Mouse (Mus musculus): ENCODE data around the gene D630039A03Rik.

DNA sequence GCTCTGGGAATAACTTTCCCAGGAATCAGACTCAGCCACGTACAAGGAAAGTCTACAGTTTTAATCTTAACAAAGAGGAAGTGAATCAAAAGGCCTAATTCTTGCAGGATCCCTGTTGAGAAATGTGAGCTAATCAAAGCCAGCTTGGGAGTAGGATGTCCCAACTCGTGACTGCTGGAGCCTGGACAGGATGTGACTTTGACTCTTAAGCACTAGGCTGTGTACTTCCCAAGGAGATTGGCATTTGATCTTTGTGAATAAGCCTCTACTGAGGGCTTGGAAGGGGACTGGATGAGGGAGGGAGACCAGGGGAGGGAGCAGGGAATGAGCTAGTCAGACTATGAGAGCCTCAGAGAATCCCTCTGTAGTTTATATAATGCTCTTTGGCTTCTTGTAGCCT lies 50.0 kb downstream of the D630039A03Rik start:
- TF ChIP-seq CTCF (IDR thresholded peaks at IDR 0.05) (peak; percentile 16; the same call in 1 of the 2 replicates), EP300 (IDR thresholded peaks at IDR 0.05) (peak; percentile 63; the same call in 1 of the 2 replicates)

All from lung, postnatal 0 days (tissue).